ENCODE assay signal across 8 mouse cellular contexts in genomic region chr2:153161684-153162080, GRCm38 (mm10). TPM values are rescaled to one million over a fixed set of nuclear protein-coding genes. Genes with fewer than 3 reads are reported as not detected.
DNase-seq lines count a peak whose midpoint lies in the region; ATAC-seq and TF ChIP-seq lines count a peak whose summit lies in the region.

No protein-coding gene starts in this region.

- 0 out of 2 replicates have a peak, but pooled peaks cover 2% of the 10 kb centered on the region for H3K36me3 ChIP-seq in heart, embryonic 16.5 days (ENCODE audit: control insufficient read depth, insufficient read depth)
- H3K36me3 ChIP-seq in MEL (ENCODE audit: control insufficient read depth in 1 of 2, insufficient read depth in 2 of 2, low read length in 2 of 2) = peaks cover 0 to 18% of the 10 kb centered on the region in 2 experiments; a peak in 2 of 4 replicates
- 0 out of 2 replicates have a peak, but pooled peaks cover 3% of the 10 kb centered on the region for H3K36me3 ChIP-seq in forebrain, embryonic 14.5 days (ENCODE audit: control insufficient read depth, insufficient read depth, low read length)
- H3K36me3 ChIP-seq in liver, embryonic 16.5 days (ENCODE audit: control insufficient read depth, insufficient read depth) = no peaks in the 10 kb centered on the region

- 0% methylated on average over 16 of the region's 16 CpGs for WGBS in heart, embryonic 16.5 days
- WGBS in forebrain, embryonic 14.5 days = 1% methylated on average over 16 of the region's 16 CpGs
- under 1% methylated on average over 16 of the region's 16 CpGs for WGBS in liver, embryonic 16.5 days (ENCODE audit: insufficient replicate concordance)

- TF ChIP-seq POLR2A in MEL (IDR thresholded peaks at IDR 0.05; ENCODE audit: control insufficient read depth in 1 of 2, insufficient read depth in 1 of 2, low read depth in 1 of 2, low read length in 2 of 2, poor library complexity in 1 of 2) = no peak; a peak in 1 of 4 replicates

- peaks cover 7% of the 10 kb centered on the region for H3K4me1 ChIP-seq in heart, embryonic 16.5 days (ENCODE audit: control insufficient read depth, insufficient read depth, low read length)
- H3K4me1 ChIP-seq in MEL (ENCODE audit: control insufficient read depth in 1 of 2, insufficient read depth in 2 of 2, low read length in 2 of 2) = peaks cover 2 to 11% of the 10 kb centered on the region in 2 experiments; a peak in 3 of 4 replicates
- peaks cover 4% of the 10 kb centered on the region for H3K4me1 ChIP-seq in forebrain, embryonic 14.5 days (ENCODE audit: control insufficient read depth, insufficient read depth, low read length)
- peaks cover 11% of the 10 kb centered on the region for H3K4me1 ChIP-seq in liver, embryonic 16.5 days (ENCODE audit: control insufficient read depth, low read depth, low read length)

- H3K4me2 ChIP-seq in heart, embryonic 16.5 days (ENCODE audit: low read depth, low read length) = peak overlapping the region; percentile 98
- peak overlapping the region; percentile 61 for H3K4me2 ChIP-seq in forebrain, embryonic 14.5 days (ENCODE audit: low read length)
- H3K4me2 ChIP-seq in liver, embryonic 16.5 days (ENCODE audit: low read depth, low read length) = peak overlapping the region; percentile 86

- 0 out of 2 replicates have a peak, but pooled peaks cover 2% of the 10 kb centered on the region for H3K9me3 ChIP-seq in heart, embryonic 16.5 days (replicated peaks; ENCODE audit: control insufficient read depth, low read length)
- no peaks in the 10 kb centered on the region for H3K9me3 ChIP-seq in MEL (replicated peaks; ENCODE audit: insufficient read depth, low read length)
- no peaks in the 10 kb centered on the region for H3K9me3 ChIP-seq in forebrain, embryonic 14.5 days (replicated peaks; ENCODE audit: control insufficient read depth, low read length)
- H3K9me3 ChIP-seq in liver, embryonic 16.5 days (replicated peaks; ENCODE audit: control insufficient read depth, low read length) = no peaks in the 10 kb centered on the region

- peak overlapping the region; percentile 100 for H3K4me3 ChIP-seq in heart, embryonic 16.5 days (ENCODE audit: low read length)
- peak overlapping the region; percentile 74 to 86 for H3K4me3 ChIP-seq in MEL (ENCODE audit: control insufficient read depth in 1 of 2, insufficient read depth in 1 of 2, low read depth in 2 of 2, low read length in 2 of 2)
- H3K4me3 ChIP-seq in forebrain, embryonic 14.5 days (ENCODE audit: low read depth, low read length) = peak overlapping the region; percentile 67
- H3K4me3 ChIP-seq in liver, embryonic 16.5 days (ENCODE audit: low read depth, low read length) = peak overlapping the region; percentile 90

- DNase-seq in heart, adult 9 months (ENCODE audit: low spot score in 2 of 2) = no peak
- no peak for DNase-seq in MEL (ENCODE audit: low read depth, low spot score)
- no peak for DNase-seq in forebrain, embryonic 14.5 days (ENCODE audit: low spot score)
- no peak for DNase-seq in ovary, postnatal 14 days (ENCODE audit: low spot score)
- DNase-seq in left cerebral cortex, adult 8-10 months (ENCODE audit: low spot score in 2 of 2) = no peak
- no peak for DNase-seq in kidney, adult 9 months

- peak overlapping the region; percentile 89 for H3K27ac ChIP-seq in heart, embryonic 16.5 days (ENCODE audit: low read length)
- H3K27ac ChIP-seq in MEL (ENCODE audit: control insufficient read depth, low read depth, low read length) = peak overlapping the region; percentile 96
- H3K27ac ChIP-seq in forebrain, embryonic 14.5 days (ENCODE audit: low read depth, low read length) = peak overlapping the region; percentile 87
- peak overlapping the region; percentile 81 for H3K27ac ChIP-seq in liver, embryonic 16.5 days (ENCODE audit: low read length)

- no peak for TF ChIP-seq CTCF in MEL (IDR thresholded peaks at IDR 0.05 in 2 of 3, conservative IDR thresholded peaks at IDR 0.05 in 1 of 3; ENCODE audit: control insufficient read depth in 1 of 3, insufficient read depth in 1 of 3, low read depth in 2 of 3, low read length in 3 of 3, poor library complexity in 1 of 3, severe bottlenecking in 1 of 3)

- TF ChIP-seq RAD21 in MEL (IDR thresholded peaks at IDR 0.05; ENCODE audit: low read depth, low read length) = no peak

- H3K9ac ChIP-seq in heart, embryonic 16.5 days (ENCODE audit: low read length) = peak overlapping the region; percentile 99
- H3K9ac ChIP-seq in MEL (ENCODE audit: control insufficient read depth, low read depth, low read length, poor library complexity, severe bottlenecking) = peak overlapping the region; percentile 92
- peak overlapping the region; percentile 80 for H3K9ac ChIP-seq in forebrain, embryonic 14.5 days (ENCODE audit: low read length)
- peak overlapping the region; percentile 83 for H3K9ac ChIP-seq in liver, embryonic 16.5 days (ENCODE audit: low read depth, low read length)

- no peaks in the 10 kb centered on the region for H3K27me3 ChIP-seq in heart, embryonic 16.5 days (ENCODE audit: control insufficient read depth, insufficient read depth, low read length)
- H3K27me3 ChIP-seq in MEL (ENCODE audit: control insufficient read depth in 1 of 2, insufficient read depth in 2 of 2, low read length in 2 of 2) = no peaks in the 10 kb centered on the region
- no peaks in the 10 kb centered on the region for H3K27me3 ChIP-seq in forebrain, embryonic 14.5 days (replicated peaks; ENCODE audit: control insufficient read depth, insufficient read depth, low read length)
- no peaks in the 10 kb centered on the region for H3K27me3 ChIP-seq in liver, embryonic 16.5 days (ENCODE audit: control insufficient read depth, insufficient read depth, low read depth, low read length)

- ATAC-seq in heart, embryonic 16.5 days (replicated peaks; ENCODE audit: extremely low read depth, insufficient read depth, low FRiP score) = peak; percentile 20; the same call in 1 of the 2 replicates
- ATAC-seq in forebrain, embryonic 14.5 days = peak; percentile 43
- peak; percentile 25; the same call in 1 of the 2 replicates for ATAC-seq in liver, embryonic 16.5 days (ENCODE audit: low read depth)

- TF ChIP-seq EP300 in MEL (IDR thresholded peaks at IDR 0.05; ENCODE audit: low read depth in 1 of 2, low read length in 2 of 2) = no peak

- H3K79me2 ChIP-seq in MEL (ENCODE audit: control insufficient read depth, insufficient read depth, low read length, poor library complexity) = peaks cover 28% of the 10 kb centered on the region

TF ChIP-seq in MEL, 35 proteins besides CTCF, POLR2A, EP300 and RAD21:
- TF ChIP-seq TBP (IDR thresholded peaks at IDR 0.05; ENCODE audit: low read depth, low read length) (0 out of 2 replicates have a peak, but pooled peaks have one; percentile 4), KAT2A (conservative IDR thresholded peaks at IDR 0.05; ENCODE audit: low read depth, low read length) (no peak), ZMIZ1 (IDR thresholded peaks at IDR 0.05; ENCODE audit: low read depth, low read length) (no peak), MYC (IDR thresholded peaks at IDR 0.05; ENCODE audit: low read depth, low read length) (no peak), RCOR1 (IDR thresholded peaks at IDR 0.05; ENCODE audit: low read depth, low read length) (no peak), ETS1 (IDR thresholded peaks at IDR 0.05; ENCODE audit: low read depth, low read length) (no peak), NRF1 (IDR thresholded peaks at IDR 0.05; ENCODE audit: insufficient read depth, low read depth, low read length, poor library complexity, severe bottlenecking) (0 out of 2 replicates have a peak, but pooled peaks have one; percentile 0), BHLHE40 (IDR thresholded peaks at IDR 0.05; ENCODE audit: borderline replicate concordance, low read depth, low read length) (peak; percentile 48; the same call in 1 of the 2 replicates), USF2 (IDR thresholded peaks at IDR 0.05; ENCODE audit: borderline replicate concordance in 1 of 2, insufficient read depth in 1 of 2, low read depth in 1 of 2, low read length in 2 of 2) (no peak), SIN3A (IDR thresholded peaks at IDR 0.05; ENCODE audit: low read length) (no peak), MYB (IDR thresholded peaks at IDR 0.05; ENCODE audit: low read depth, low read length) (no peak)

RNA-seq across cellular contexts. Expression of gene Tm9sf4, which starts 0.6 kb away (rescaled TPM):
- polyA plus RNA-seq in heart, embryonic 16.5 days (2015; fragmentation: Nextera tagmentation; extraction: Ambion mirVana) = 63.0 and 65.4 TPM in 2 replicates
- 16.1 and 16.8 TPM in 2 replicates for total RNA-seq in MEL (2012; rRNA removed)
- polyA plus RNA-seq in MEL (2012; ENCODE audit: insufficient read depth in 1 of 2, insufficient read length in 2 of 2, low read depth in 1 of 2, low replicate concordance in 2 of 2, missing spikeins in 1 of 2) = 100 to 1,000 TPM in 1 of 2 experiments, 10 to 100 TPM in 1; 29.8 to 269 TPM
- 54.5 and 69.8 TPM in 2 replicates for polyA plus RNA-seq in forebrain, embryonic 14.5 days (2014; fragmentation: Nextera tagmentation; extraction: Ambion mirVana)
- polyA plus RNA-seq in liver, embryonic 16.5 days (2015; fragmentation: Nextera tagmentation; extraction: Ambion mirVana) = 30.9 and 36.2 TPM in 2 replicates
- total RNA-seq in left cerebral cortex, adult 8-10 months (2022) = 100 to 1,000 TPM; 106 to 122 (median 113) TPM

RNA-seq across cellular contexts. Expression of gene Hck, which starts 53.4 kb away (rescaled TPM):
- 2.9 and 3.1 TPM in 2 replicates for polyA plus RNA-seq in heart, embryonic 16.5 days (2015; fragmentation: Nextera tagmentation; extraction: Ambion mirVana)
- not detected in 2 replicates for total RNA-seq in MEL (2012; rRNA removed)
- not detected for polyA plus RNA-seq in MEL (2012; ENCODE audit: insufficient read depth in 1 of 2, insufficient read length in 2 of 2, low read depth in 1 of 2, low replicate concordance in 2 of 2, missing spikeins in 1 of 2)
- polyA plus RNA-seq in forebrain, embryonic 14.5 days (2014; fragmentation: Nextera tagmentation; extraction: Ambion mirVana) = 1.2 and 1.9 TPM in 2 replicates
- 10.1 and 11.7 TPM in 2 replicates for polyA plus RNA-seq in liver, embryonic 16.5 days (2015; fragmentation: Nextera tagmentation; extraction: Ambion mirVana)
- total RNA-seq in left cerebral cortex, adult 8-10 months (2022) = 1 to 10 TPM; 1.7 to 4.2 (median 2.7) TPM
